Mouse (Mus musculus) cerebellum, adult 2 months (tissue): ENCODE measurements around the gene Bag3.

Experiments used
- CTCF ChIP-seq: fragments of 200-500 bp; IDR thresholded peaks from 2 replicates; pipeline ENCODE4 v1.5.1; 2011; ENCODE audit warnings: low read depth, mild to moderate bottlenecking, control low read depth, low read length, moderate library complexity, borderline replicate concordance; ENCODE audit not compliant: insufficient read depth
- POLR2A ChIP-seq: fragments of 200-500 bp; IDR thresholded peaks from 2 replicates; pipeline ENCODE4 v1.6.1; 2011; ENCODE audit warnings: low read length, control low read depth, borderline replicate concordance; ENCODE audit not compliant: insufficient read depth

- TF ChIP-seq POLR2A: no peak
- TF ChIP-seq CTCF: no peak
Observed at GRCm38 (mm10) chr7:128554502-128554901, 31.1 kb downstream of the Bag3 start.
